Comparison of ENCODE assay signal across 10 mouse cellular contexts in the genomic region with DNA sequence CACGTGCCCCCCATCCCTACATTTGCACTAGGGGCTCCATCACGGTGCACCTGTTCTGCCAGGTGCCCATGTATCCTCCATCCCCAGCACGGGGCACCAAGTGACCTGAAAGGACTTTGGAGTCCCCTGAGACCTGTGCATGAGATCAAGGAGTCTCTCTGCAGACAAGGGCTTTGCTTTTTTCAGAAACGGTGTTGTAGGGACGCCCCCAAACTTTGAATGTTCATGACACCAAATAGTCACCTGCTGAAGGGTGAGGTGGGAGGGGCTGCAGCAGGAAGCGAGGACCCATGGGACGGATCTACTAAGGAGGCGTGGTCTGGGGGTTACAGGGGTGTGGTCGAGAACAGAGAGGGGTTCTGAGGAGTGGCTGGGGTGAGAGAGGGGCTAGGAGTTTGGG. TPM values are rescaled to one million over a fixed set of nuclear protein-coding genes. Genes with fewer than 3 reads are reported as not detected.
DNase-seq lines count a peak whose midpoint lies in the region; ATAC-seq and TF ChIP-seq lines count a peak whose summit lies in the region.
"Had no signal": no experiment of that assay in that cellular context is flagged by ENCODE, and none has a peak within 500 bp of the region (broad histone marks: within the 10 kb centered on the region; RNA-seq: fewer than 3 reads in every experiment).

No protein-coding gene starts in this region.

- H3K27ac ChIP-seq in kidney, embryonic 16.5 days (ENCODE audit: low read length): no peak overlapping the region
- no peak overlapping the region for H3K27ac ChIP-seq in forebrain, postnatal 0 days (ENCODE audit: low read depth, low read length)
- no peak overlapping the region for H3K27ac ChIP-seq in midbrain, embryonic 10.5 days (replicated peaks)

- 21% methylated on average over 9 of the region's 9 CpGs for WGBS in kidney, embryonic 16.5 days
- 21% methylated on average over 9 of the region's 9 CpGs for WGBS in forebrain, postnatal 0 days
- 14% methylated on average over 9 of the region's 9 CpGs for WGBS in midbrain, embryonic 10.5 days

- no peak for TF ChIP-seq CTCF in forebrain, postnatal 0 days (IDR thresholded peaks at IDR 0.05; ENCODE audit: low read depth)

- no peaks in the 10 kb centered on the region for H3K36me3 ChIP-seq in kidney, embryonic 16.5 days (ENCODE audit: insufficient read depth, low read length)
- no peaks in the 10 kb centered on the region for H3K36me3 ChIP-seq in forebrain, postnatal 0 days (ENCODE audit: insufficient read depth)
- no peaks in the 10 kb centered on the region for H3K36me3 ChIP-seq in midbrain, embryonic 10.5 days

- 0 out of 2 replicates have a peak, but pooled peaks have one; percentile 11 for ATAC-seq in kidney, embryonic 16.5 days (ENCODE audit: low FRiP score, low TSS enrichment)
- peak; percentile 26 for ATAC-seq in CD4-positive, CD25-positive, alpha-beta regulatory T cell, adult 4 months
- ATAC-seq in forebrain, postnatal 0 days: no peak

- H3K9me3 ChIP-seq in kidney, embryonic 16.5 days (ENCODE audit: low read length): no peaks in the 10 kb centered on the region
- H3K9me3 ChIP-seq in forebrain, postnatal 0 days (ENCODE audit: low read length): no peaks in the 10 kb centered on the region
- H3K9me3 ChIP-seq in midbrain, embryonic 10.5 days (replicated peaks): no peaks in the 10 kb centered on the region

- peak overlapping the region; percentile 14 for H3K4me3 ChIP-seq in kidney, embryonic 16.5 days (ENCODE audit: low read length)
- H3K4me3 ChIP-seq in forebrain, postnatal 0 days (ENCODE audit: low read depth, low read length): no peak overlapping the region
- H3K4me3 ChIP-seq in midbrain, embryonic 10.5 days: peak overlapping the region; percentile 47

- H3K4me2 ChIP-seq in kidney, embryonic 16.5 days (replicated peaks; ENCODE audit: low read depth, low read length): peak overlapping the region; percentile 33
- peak overlapping the region; percentile 67 for H3K4me2 ChIP-seq in forebrain, postnatal 0 days (ENCODE audit: low read depth)

- H3K9ac ChIP-seq in kidney, embryonic 16.5 days (replicated peaks; ENCODE audit: low read length): no peak overlapping the region
- H3K9ac ChIP-seq in forebrain, postnatal 0 days: no peak overlapping the region

- H3K27me3 ChIP-seq in kidney, embryonic 16.5 days (ENCODE audit: insufficient read depth, low read length): peaks cover 88% of the 10 kb centered on the region
- peaks cover 5% of the 10 kb centered on the region; the same call in 1 of the 2 replicates for H3K27me3 ChIP-seq in forebrain, postnatal 0 days (ENCODE audit: insufficient read depth, low read length)
- H3K27me3 ChIP-seq in midbrain, embryonic 10.5 days (ENCODE audit: low read depth, poor library complexity, severe bottlenecking): peaks cover 84% of the 10 kb centered on the region

- DNase-seq in kidney, adult 9 months: no peak
- DNase-seq in forebrain, postnatal 0 days: no peak
- DNase-seq in midbrain, embryonic 10.5 days (ENCODE audit: low spot score): no peak
- DNase-seq in right cerebral cortex, postnatal 14 days: no peak
- no peak for DNase-seq in layer of hippocampus, adult 11-12 months (ENCODE audit: low spot score)
- DNase-seq in ovary, adult 18-20 months (ENCODE audit: low spot score): no peak
- DNase-seq: cerebellum, postnatal 14 days; heart, postnatal 4 days had no signal

- no peaks in the 10 kb centered on the region for H3K4me1 ChIP-seq in kidney, embryonic 16.5 days (ENCODE audit: insufficient read depth, low read length)
- H3K4me1 ChIP-seq in forebrain, postnatal 0 days (ENCODE audit: insufficient read depth): no peaks in the 10 kb centered on the region
- H3K4me1 ChIP-seq in midbrain, embryonic 10.5 days: peaks cover 41% of the 10 kb centered on the region

RNA-seq across cellular contexts. Expression of gene Sema6b, which starts 8.1 kb away (rescaled TPM):
- polyA plus RNA-seq in kidney, embryonic 16.5 days (2015; fragmentation: Nextera tagmentation; extraction: Ambion mirVana): 1.1 TPM in 2 replicates
- polyA plus RNA-seq in CD4-positive, CD25-positive, alpha-beta regulatory T cell, adult 4 months (2017; shearing (Covaris generic)): not detected
- 71.0 and 76.4 TPM in 2 replicates for total RNA-seq in forebrain, postnatal 0 days (2014; rRNA removed)
- 15.6 and 18.1 TPM in 2 replicates for polyA plus RNA-seq in forebrain, postnatal 0 days (2015; fragmentation: Nextera tagmentation; extraction: Ambion mirVana)
- polyA plus RNA-seq in midbrain, embryonic 10.5 days (2016; fragmentation: Nextera tagmentation; extraction: Ambion mirVana): 1.2 and 1.8 TPM in 2 replicates

RNA-seq across cellular contexts. Expression of gene Tnfaip8l1, which starts 14.0 kb away (rescaled TPM):
- 12.2 and 13.2 TPM in 2 replicates for polyA plus RNA-seq in kidney, embryonic 16.5 days (2015; fragmentation: Nextera tagmentation; extraction: Ambion mirVana)
- 10 to 100 TPM; 30.3 to 43.4 TPM for polyA plus RNA-seq in CD4-positive, CD25-positive, alpha-beta regulatory T cell, adult 4 months (2017; shearing (Covaris generic))
- 11.0 and 12.8 TPM in 2 replicates for total RNA-seq in forebrain, postnatal 0 days (2014; rRNA removed)
- 8.6 TPM in 2 replicates for polyA plus RNA-seq in forebrain, postnatal 0 days (2015; fragmentation: Nextera tagmentation; extraction: Ambion mirVana)
- polyA plus RNA-seq in midbrain, embryonic 10.5 days (2016; fragmentation: Nextera tagmentation; extraction: Ambion mirVana): 7.2 and 8.4 TPM in 2 replicates

RNA-seq across cellular contexts. Expression of gene Lrg1, which starts 26.5 kb away (rescaled TPM):
- polyA plus RNA-seq in kidney, embryonic 16.5 days (2015; fragmentation: Nextera tagmentation; extraction: Ambion mirVana): 0.62 and 0.69 TPM in 2 replicates
- not detected for polyA plus RNA-seq in CD4-positive, CD25-positive, alpha-beta regulatory T cell, adult 4 months (2017; shearing (Covaris generic))
- not detected in 2 replicates for total RNA-seq in forebrain, postnatal 0 days (2014; rRNA removed)
- 0.33 and 0.46 TPM in 2 replicates for polyA plus RNA-seq in forebrain, postnatal 0 days (2015; fragmentation: Nextera tagmentation; extraction: Ambion mirVana)
- not detected in 2 replicates for polyA plus RNA-seq in midbrain, embryonic 10.5 days (2016; fragmentation: Nextera tagmentation; extraction: Ambion mirVana)

RNA-seq across cellular contexts. Expression of gene Plin5, which starts 30.9 kb away (rescaled TPM):
- 1.6 and 2.6 TPM in 2 replicates for polyA plus RNA-seq in kidney, embryonic 16.5 days (2015; fragmentation: Nextera tagmentation; extraction: Ambion mirVana)
- not detected for polyA plus RNA-seq in CD4-positive, CD25-positive, alpha-beta regulatory T cell, adult 4 months (2017; shearing (Covaris generic))
- total RNA-seq in forebrain, postnatal 0 days (2014; rRNA removed): 2.7 and 3.2 TPM in 2 replicates
- 2.4 and 3.9 TPM in 2 replicates for polyA plus RNA-seq in forebrain, postnatal 0 days (2015; fragmentation: Nextera tagmentation; extraction: Ambion mirVana)
- polyA plus RNA-seq in midbrain, embryonic 10.5 days (2016; fragmentation: Nextera tagmentation; extraction: Ambion mirVana): 0.11 and 0.21 TPM in 2 replicates

RNA-seq across cellular contexts. Expression of gene Mydgf, which starts 35.4 kb away (rescaled TPM):
- 102 and 109 TPM in 2 replicates for polyA plus RNA-seq in kidney, embryonic 16.5 days (2015; fragmentation: Nextera tagmentation; extraction: Ambion mirVana)
- 10 to 100 TPM; 58.9 to 59.6 TPM for polyA plus RNA-seq in CD4-positive, CD25-positive, alpha-beta regulatory T cell, adult 4 months (2017; shearing (Covaris generic))
- total RNA-seq in forebrain, postnatal 0 days (2014; rRNA removed): 52.3 and 65.1 TPM in 2 replicates
- 65.7 and 75.0 TPM in 2 replicates for polyA plus RNA-seq in forebrain, postnatal 0 days (2015; fragmentation: Nextera tagmentation; extraction: Ambion mirVana)
- 77.0 and 78.4 TPM in 2 replicates for polyA plus RNA-seq in midbrain, embryonic 10.5 days (2016; fragmentation: Nextera tagmentation; extraction: Ambion mirVana)
